Mouse (Mus musculus): ENCODE measurements around the gene Mcur1. TPM values are rescaled to one million over a fixed set of nuclear protein-coding genes. Genes with fewer than 3 reads are reported as not detected.

Gene Mcur1
- polyA plus RNA-seq, 1 experiment from 2014 or later = 5.4 TPM

DNA sequence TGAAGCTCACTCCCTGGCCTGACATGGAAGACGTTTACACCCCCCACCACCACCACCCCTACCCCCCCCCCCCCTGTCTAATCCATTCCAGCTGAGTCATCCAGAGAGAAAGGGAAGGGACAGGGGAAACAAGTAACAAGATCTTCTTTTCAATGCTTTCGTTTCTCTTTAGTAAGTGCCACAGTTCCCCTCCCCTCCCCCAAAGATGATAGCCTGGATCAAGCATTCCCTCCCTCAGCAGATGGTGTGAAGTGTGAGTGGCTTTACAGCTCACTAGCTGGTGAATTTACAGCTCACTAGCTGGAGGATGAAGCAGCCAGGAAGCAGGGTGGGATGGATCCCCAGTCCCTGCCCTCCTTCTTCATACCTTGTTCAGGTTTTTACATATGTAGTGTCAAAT is 63.3 kb downstream of the Mcur1 start:
- H3K4me1 ChIP-seq (ENCODE audit: control insufficient read depth, low read depth, low read length) = no peaks in the 10 kb centered on the region
- WGBS (ENCODE audit: insufficient replicate concordance) = 13% methylated on average over 2 of the region's 2 CpGs
- no peak for ATAC-seq (ENCODE audit: low read depth)

GRCm38 (mm10) chr13:43495645-43496044 is 64.3 kb downstream of the Mcur1 start:
- H3K9me3 ChIP-seq (replicated peaks; ENCODE audit: control insufficient read depth, low read length) = no peaks in the 10 kb centered on the region
- H3K4me1 ChIP-seq (ENCODE audit: control insufficient read depth, low read depth, low read length) = no peaks in the 10 kb centered on the region
- no peak overlapping the region for H3K4me3 ChIP-seq (ENCODE audit: low read depth, low read length)
- H3K9ac ChIP-seq (ENCODE audit: low read depth, low read length) = no peak overlapping the region
- H3K27ac ChIP-seq (ENCODE audit: low read length) = no peak overlapping the region
- no peak overlapping the region for H3K4me2 ChIP-seq (ENCODE audit: low read depth, low read length)
- H3K27me3 ChIP-seq (ENCODE audit: control insufficient read depth, insufficient read depth, low read depth, low read length) = no peaks in the 10 kb centered on the region
- ATAC-seq (ENCODE audit: low read depth) = no peak
- WGBS (ENCODE audit: insufficient replicate concordance) = 71% methylated on average over 7 of the region's 7 CpGs
- no peaks in the 10 kb centered on the region for H3K36me3 ChIP-seq (ENCODE audit: control insufficient read depth, insufficient read depth)

More for the DNA sequence above, 63.3 kb downstream of the Mcur1 start:
- H3K4me3 ChIP-seq (ENCODE audit: low read depth, low read length) = no peak overlapping the region
- H3K9ac ChIP-seq (ENCODE audit: low read depth, low read length) = no peak overlapping the region
- no peaks in the 10 kb centered on the region for H3K9me3 ChIP-seq (replicated peaks; ENCODE audit: control insufficient read depth, low read length)
- no peak overlapping the region for H3K27ac ChIP-seq (ENCODE audit: low read length)
- no peaks in the 10 kb centered on the region for H3K36me3 ChIP-seq (ENCODE audit: control insufficient read depth, insufficient read depth)
- no peak overlapping the region for H3K4me2 ChIP-seq (ENCODE audit: low read depth, low read length)
- H3K27me3 ChIP-seq (ENCODE audit: control insufficient read depth, insufficient read depth, low read depth, low read length) = no peaks in the 10 kb centered on the region

GRCm38 (mm10) chr13:43493725-43494124 is 66.3 kb downstream of the Mcur1 start:
- Histone ChIP-seq H3K27ac (ENCODE audit: low read length) (no peak overlapping the region), H3K4me2 (ENCODE audit: low read depth, low read length) (no peak overlapping the region), H3K27me3 (ENCODE audit: control insufficient read depth, insufficient read depth, low read depth, low read length) (no peaks in the 10 kb centered on the region), H3K36me3 (ENCODE audit: control insufficient read depth, insufficient read depth) (no peaks in the 10 kb centered on the region), H3K4me1 (ENCODE audit: control insufficient read depth, low read depth, low read length) (no peaks in the 10 kb centered on the region), H3K4me3 (ENCODE audit: low read depth, low read length) (no peak overlapping the region), H3K9ac (ENCODE audit: low read depth, low read length) (no peak overlapping the region), H3K9me3 (replicated peaks; ENCODE audit: control insufficient read depth, low read length) (no peaks in the 10 kb centered on the region)
- ATAC-seq (ENCODE audit: low read depth) = no peak
- WGBS (ENCODE audit: insufficient replicate concordance) = 74% methylated on average over 7 of the region's 7 CpGs

GRCm38 (mm10) chr13:43493058-43493481 is 66.9 kb downstream of the Mcur1 start:
- Histone ChIP-seq H3K4me1 (ENCODE audit: control insufficient read depth, low read depth, low read length) (no peaks in the 10 kb centered on the region), H3K27me3 (ENCODE audit: control insufficient read depth, insufficient read depth, low read depth, low read length) (no peaks in the 10 kb centered on the region), H3K4me3 (ENCODE audit: low read depth, low read length) (no peak overlapping the region), H3K9ac (ENCODE audit: low read depth, low read length) (no peak overlapping the region), H3K4me2 (ENCODE audit: low read depth, low read length) (no peak overlapping the region), H3K27ac (ENCODE audit: low read length) (no peak overlapping the region), H3K9me3 (replicated peaks; ENCODE audit: control insufficient read depth, low read length) (no peaks in the 10 kb centered on the region), H3K36me3 (ENCODE audit: control insufficient read depth, insufficient read depth) (no peaks in the 10 kb centered on the region)
- WGBS (ENCODE audit: insufficient replicate concordance) = 66% methylated on average over 11 of the region's 11 CpGs
- no peak for ATAC-seq (ENCODE audit: low read depth)

Other genes with a start within 250 kb of the Mcur1 start
- gene Sirt5, start 194.7 kb downstream of the Mcur1 start, polyA plus RNA-seq (2015; fragmentation: Nextera tagmentation; extraction: Ambion mirVana) = 5.1 and 6.0 TPM in 2 replicates
- gene Nol7, start 161.8 kb downstream of the Mcur1 start, polyA plus RNA-seq (2015; fragmentation: Nextera tagmentation; extraction: Ambion mirVana) = 77.7 and 78.6 TPM in 2 replicates
- 2.2 and 2.3 TPM in 2 replicates for gene Ranbp9, start 78.9 kb downstream of the Mcur1 start, polyA plus RNA-seq (2015; fragmentation: Nextera tagmentation; extraction: Ambion mirVana)
- gene Rnf182, start 55.5 kb upstream of the Mcur1 start, polyA plus RNA-seq (2015; fragmentation: Nextera tagmentation; extraction: Ambion mirVana) = not detected in 2 replicates
- gene Cd83, start 224.6 kb upstream of the Mcur1 start, polyA plus RNA-seq (2015; fragmentation: Nextera tagmentation; extraction: Ambion mirVana) = 1.7 and 2.1 TPM in 2 replicates

All from liver, embryonic 16.5 days (tissue).